Mouse (Mus musculus) ES-E14 (cell line): ENCODE results near the gene Olfr76. TPM values are rescaled to one million over a fixed set of nuclear protein-coding genes. Genes with fewer than 3 reads are reported as not detected.
A peak's percentile ranks its signal among the peaks of the same experiment; 100 is the strongest.

Experiments used
- DNase-seq: peaks from one replicate; pipeline ENCODE4 v3.0.0-alpha.2; 2013; ENCODE audit warnings: low read depth, low spot score
- H3K27ac ChIP-seq: 2 replicates; pipeline ENCODE4 v1.5.1; 2012; ENCODE audit warnings: low read depth, mild to moderate bottlenecking, low read length, moderate library complexity, mixed read lengths; ENCODE audit not compliant: poor library complexity, insufficient read depth, severe bottlenecking
- H3K36me3 ChIP-seq: 2 replicates; pipeline ENCODE4 v1.6.1; 2012; ENCODE audit warnings: mild to moderate bottlenecking, low read length, moderate library complexity, mixed read lengths; ENCODE audit not compliant: control insufficient read depth, poor library complexity, insufficient read depth, severe bottlenecking
- H3K4me1 ChIP-seq, 2 experiments: fragments of 150-350 bp in 1 of 2; sonication (generic) in 1 of 2; 2 replicates each; pipeline ENCODE4 v1.6.1; 2012; ENCODE audit warnings: low read length in 2 of 2, mild to moderate bottlenecking in 1 of 2, mixed read lengths in 1 of 2; ENCODE audit not compliant: control insufficient read depth in 2 of 2, insufficient read depth in 2 of 2, poor library complexity in 1 of 2
- H3K4me3 ChIP-seq, 2 experiments: fragments of 150-350 bp in 1 of 2; sonication (generic) in 1 of 2; 2 replicates each; pipeline ENCODE4 v1.5.1; 2012; ENCODE audit warnings: low read length in 2 of 2, low read depth in 1 of 2, mild to moderate bottlenecking in 1 of 2, mixed read lengths in 1 of 2; ENCODE audit not compliant: insufficient read depth in 1 of 2, poor library complexity in 1 of 2, severe bottlenecking in 1 of 2
- H3K9ac ChIP-seq: 2 replicates; pipeline ENCODE4 v1.6.1; 2012; ENCODE audit warnings: low read depth, mild to moderate bottlenecking, low read length, mixed read lengths; ENCODE audit not compliant: poor library complexity, insufficient read depth, severe bottlenecking
- H3K9me3 ChIP-seq: fragments of 150-350 bp; sonication (generic); 2 replicates; pipeline ENCODE4 v1.6.1; 2012; ENCODE audit warnings: low read depth, mild to moderate bottlenecking, low read length; ENCODE audit not compliant: control insufficient read depth, insufficient read depth
- CHD2 ChIP-seq: IDR thresholded peaks from 2 replicates; pipeline ENCODE4 v1.6.1; 2014; ENCODE audit warnings: mild to moderate bottlenecking, low read depth, low read length, inconsistent platforms
- HCFC1 ChIP-seq: IDR thresholded peaks from 2 replicates; pipeline ENCODE4 v1.6.1; 2012; ENCODE audit warnings: low read length, inconsistent platforms, borderline replicate concordance; ENCODE audit not compliant: insufficient read depth
- MAFK ChIP-seq: IDR thresholded peaks from 2 replicates; pipeline ENCODE4 v1.6.1; 2014; ENCODE audit warnings: mild to moderate bottlenecking, low read depth, low read length, inconsistent platforms; ENCODE audit not compliant: insufficient read depth
- ZC3H11A ChIP-seq: IDR thresholded peaks from 2 replicates; pipeline ENCODE4 v1.6.1; 2012; ENCODE audit warnings: low read depth, mild to moderate bottlenecking, inconsistent platforms, low read length, borderline replicate concordance
- ZNF384 ChIP-seq: IDR thresholded peaks from 2 replicates; pipeline ENCODE4 v1.6.1; 2012; ENCODE audit warnings: low read depth, low read length, inconsistent platforms
- in situ Hi-C, 2 experiments: fragments of 600-800 bp; cut with MboI; formaldehyde crosslinking; loops; one replicate each; pipeline ENCODE4 v1.15.1; 2025; ENCODE audit warnings: low sequenced_read_pairs in 2 of 2, inconsistent platforms in 1 of 2; ENCODE audit not compliant: unreplicated experiment in 2 of 2
- total RNA-seq: library from RNA; depleted of rRNA; stranded (reverse); fragments of 300-350 nt; gene quantifications from 2 replicates; pipeline ENCODE4 v1.2.3, GENCODE M21; 2012

The Olfr76 gene
- total RNA-seq, 1 experiment, result not detected

- no peak overlapping the region for H3K9ac ChIP-seq
- no peaks in the 10 kb centered on the region for H3K36me3 ChIP-seq
- no peak overlapping the region for H3K4me3 ChIP-seq
- DNase-seq, result no peak
- no peak for TF ChIP-seq ZC3H11A
- peak; percentile 84 for TF ChIP-seq MAFK
- H3K27ac ChIP-seq, result no peak overlapping the region
- H3K4me1 ChIP-seq, result no peaks in the 10 kb centered on the region
- no peaks in the 10 kb centered on the region for H3K9me3 ChIP-seq
- in situ Hi-C loops, result no loop called here
These were observed 6.5 kb downstream of the Olfr76 start for GRCm38 (mm10) chr19:12116464-12116863.

- Histone ChIP-seq H3K27ac (no peak within 1 kb of the TSS), H3K4me3 (no peak within 1 kb of the TSS), H3K9ac (no peak within 1 kb of the TSS), H3K9me3 (no peaks in the 10 kb centered on the region), H3K4me1 (no peaks in the 10 kb centered on the region), H3K36me3 (no peaks in the 10 kb centered on the region)
- no peak for DNase-seq
- in situ Hi-C loops, result no loop called here
- no peak for TF ChIP-seq CHD2
- TF ChIP-seq MAFK, result no peak
- no peak for TF ChIP-seq HCFC1
- TF ChIP-seq ZNF384, result no peak
- TF ChIP-seq ZC3H11A, result no peak
These were observed 7.2 kb downstream of the Olfr76 start, which contains the start of gene Olfr1428 for GRCm38 (mm10) chr19:12115797-12116196. Olfr1428 (minus strand) TSS chr19:12115897.

GRCm38 (mm10) chr19:12113807-12114206 is 9.2 kb downstream of the Olfr76 start:
- H3K4me3 ChIP-seq, result no peak overlapping the region
- TF ChIP-seq HCFC1 (no peak), MAFK (peak; percentile 62; the same call in 1 of the 2 replicates)
- no peak for DNase-seq
- no peaks in the 10 kb centered on the region for H3K4me1 ChIP-seq
- in situ Hi-C loops, result no loop called here
- H3K9me3 ChIP-seq, result no peaks in the 10 kb centered on the region
- no peaks in the 10 kb centered on the region for H3K36me3 ChIP-seq
- no peak overlapping the region for H3K9ac ChIP-seq
- H3K27ac ChIP-seq, result no peak overlapping the region

GRCm38 (mm10) chr19:12104541-12104940 is 18.5 kb downstream of the Olfr76 start:
- Histone ChIP-seq H3K4me1 (no peaks in the 10 kb centered on the region), H3K4me3 (no peak overlapping the region), H3K36me3 (no peaks in the 10 kb centered on the region), H3K27ac (no peak overlapping the region), H3K9me3 (no peaks in the 10 kb centered on the region), H3K9ac (no peak overlapping the region)
- in situ Hi-C loops, result no loop called here
- DNase-seq, result no peak
- TF ChIP-seq MAFK, result no peak
- no peak for TF ChIP-seq ZNF384
- no peak for TF ChIP-seq ZC3H11A
- TF ChIP-seq HCFC1, result no peak
- no peak for TF ChIP-seq CHD2

GRCm38 (mm10) chr19:12103234-12103633 is 19.8 kb downstream of the Olfr76 start, which contains the start of gene Olfr1427:
Olfr1427 (minus strand) TSS chr19:12103334.
- TF ChIP-seq MAFK (no peak), CHD2 (no peak), ZNF384 (no peak), ZC3H11A (no peak), HCFC1 (no peak)
- Histone ChIP-seq H3K27ac (no peak within 1 kb of the TSS), H3K4me3 (no peak within 1 kb of the TSS), H3K9ac (no peak within 1 kb of the TSS), H3K4me1 (no peaks in the 10 kb centered on the region), H3K36me3 (no peaks in the 10 kb centered on the region), H3K9me3 (no peaks in the 10 kb centered on the region)
- in situ Hi-C loops, result no loop called here
- no peak for DNase-seq
